Mouse (Mus musculus): Measurements from ENCODE around the gene Mycs. TPM values are rescaled to one million over a fixed set of nuclear protein-coding genes. Genes with fewer than 3 reads are reported as not detected.

The Mycs gene
- polyA plus RNA-seq (2016; fragmentation: Nextera tagmentation; extraction: Ambion mirVana), result not detected in 2 replicates

- Histone ChIP-seq H3K36me3 (no peaks in the 10 kb centered on the region), H3K9me3 (peaks cover 8% of the 10 kb centered on the region; the same call in 1 of the 2 replicates), H3K27me3 (ENCODE audit: insufficient read depth, poor library complexity, severe bottlenecking) (peaks cover 11% of the 10 kb centered on the region; the same call in 1 of the 2 replicates), H3K27ac (no peak within 1 kb of the TSS), H3K4me1 (replicated peaks) (no peaks in the 10 kb centered on the region), H3K4me3 (peak within 1 kb of the TSS; percentile 40)
- DNase-seq (ENCODE audit: low spot score), result no peak
- 92% methylated on average over 3 of the region's 3 CpGs for WGBS
These were observed at the start of gene Mycs for GRCm38 (mm10) chrX:5469165-5469564. Mycs (minus strand) TSS chrX:5469265.

- DNase-seq (ENCODE audit: low spot score), result peak; percentile 5
- peak overlapping the region; percentile 40 for H3K4me3 ChIP-seq
These were observed 1.0 kb downstream of the Mycs start for GRCm38 (mm10) chrX:5468022-5468421.

More at GRCm38 (mm10) chrX:5468022-5468421, 1.0 kb downstream of the Mycs start:
- Histone ChIP-seq H3K4me1 (replicated peaks) (no peaks in the 10 kb centered on the region), H3K27me3 (ENCODE audit: insufficient read depth, poor library complexity, severe bottlenecking) (peaks cover 11% of the 10 kb centered on the region; the same call in 1 of the 2 replicates), H3K9me3 (peaks cover 9% of the 10 kb centered on the region; the same call in 1 of the 2 replicates), H3K36me3 (no peaks in the 10 kb centered on the region), H3K27ac (no peak overlapping the region)
- 17% methylated on average over 24 of the region's 24 CpGs for WGBS

Other genes with a start within 250 kb of the Mycs start
- not detected in 2 replicates for gene Btbd35f7, start 199.8 kb upstream of the Mycs start, polyA plus RNA-seq (2016; fragmentation: Nextera tagmentation; extraction: Ambion mirVana)

Data from hindbrain, embryonic 10.5 days (tissue).